Mouse (Mus musculus) retina, postnatal 1 day (tissue): Measurements from ENCODE around the gene Kmt2e.

Experiments used
- DNase-seq: peaks from one replicate; pipeline ENCODE4 v3.0.0-alpha.2; 2012

Kmt2e gene

GRCm38 (mm10) chr5:23433720-23434597 is at the start of gene Kmt2e:
Gene Kmt2e, plus strand, starts transcription at chr5:23434441.
- peak; percentile 95 for DNase-seq

- DNase-seq, result no peak
Observed at GRCm38 (mm10) chr5:23385136-23385535, 49.1 kb upstream of the Kmt2e start.

DNA sequence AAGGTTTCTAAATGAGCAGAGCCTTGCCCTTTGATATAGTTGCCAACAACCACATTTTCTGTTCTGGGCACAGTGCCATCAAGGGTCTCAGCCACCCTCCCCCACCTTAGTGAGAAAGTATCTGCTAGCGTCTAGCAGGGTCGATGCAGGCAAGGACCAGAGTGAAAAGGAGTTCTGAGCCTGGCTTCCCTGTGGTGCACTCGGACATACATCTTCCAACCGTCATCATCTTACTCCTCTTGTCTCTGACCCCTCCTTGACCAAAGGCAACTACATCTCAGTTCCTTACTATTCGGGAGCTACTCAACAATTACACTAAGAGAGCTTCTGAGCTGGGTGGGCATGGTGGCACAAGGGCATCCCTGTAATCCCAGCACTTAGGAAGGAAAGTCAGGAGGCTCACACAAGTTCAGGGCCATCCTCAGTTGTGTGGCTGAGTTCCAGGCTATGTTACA is 48.5 kb upstream of the Kmt2e start:
- DNase-seq, result peak; percentile 45

- peak; percentile 95 for DNase-seq
Observed at GRCm38 (mm10) chr5:23386562-23387312, 47.5 kb upstream of the Kmt2e start.

GRCm38 (mm10) chr5:23387313-23387666 is 47.0 kb upstream of the Kmt2e start:
- no peak for DNase-seq

GRCm38 (mm10) chr5:23388091-23388490 is 46.1 kb upstream of the Kmt2e start:
- DNase-seq, result no peak

DNA sequence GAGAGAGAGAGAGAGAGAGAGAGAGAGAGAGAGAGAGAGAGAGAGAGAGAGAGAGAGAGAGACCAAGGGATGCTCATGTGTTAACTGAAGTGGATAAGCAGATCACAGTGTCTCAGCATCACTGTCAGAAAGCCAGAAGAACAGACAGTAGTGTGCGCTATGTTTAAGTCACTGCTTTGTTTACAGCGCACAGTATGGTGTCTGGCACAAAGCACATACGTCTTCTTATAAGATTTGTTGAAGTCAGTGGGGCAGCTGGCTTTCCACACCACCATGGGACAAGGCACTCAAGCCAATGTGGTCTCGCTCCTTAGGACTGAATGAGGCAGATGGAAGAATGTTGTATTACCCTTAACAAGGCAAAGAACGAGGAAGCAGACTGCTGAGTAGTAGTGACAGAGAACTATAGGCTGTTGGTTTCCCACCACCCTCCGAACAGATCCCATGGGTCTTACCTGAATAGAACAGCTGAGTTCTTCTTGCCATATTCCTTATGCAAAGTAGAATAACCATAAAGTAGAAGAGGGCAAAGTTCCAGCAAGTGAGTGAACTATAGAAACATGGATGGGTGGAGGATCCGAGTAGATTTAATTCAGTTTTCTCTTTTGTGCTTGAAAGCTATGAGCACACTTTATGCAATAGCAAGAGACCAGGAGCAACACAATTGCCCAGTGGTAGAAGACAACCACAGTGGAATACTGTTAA is 44.5 kb upstream of the Kmt2e start:
- peak; percentile 21 for DNase-seq

GRCm38 (mm10) chr5:23391714-23392113 is 42.5 kb upstream of the Kmt2e start:
- DNase-seq, result no peak

GRCm38 (mm10) chr5:23393870-23394269 is 40.4 kb upstream of the Kmt2e start:
- DNase-seq, result no peak

GRCm38 (mm10) chr5:23394366-23395145 is 39.7 kb upstream of the Kmt2e start:
- no peak for DNase-seq

DNA sequence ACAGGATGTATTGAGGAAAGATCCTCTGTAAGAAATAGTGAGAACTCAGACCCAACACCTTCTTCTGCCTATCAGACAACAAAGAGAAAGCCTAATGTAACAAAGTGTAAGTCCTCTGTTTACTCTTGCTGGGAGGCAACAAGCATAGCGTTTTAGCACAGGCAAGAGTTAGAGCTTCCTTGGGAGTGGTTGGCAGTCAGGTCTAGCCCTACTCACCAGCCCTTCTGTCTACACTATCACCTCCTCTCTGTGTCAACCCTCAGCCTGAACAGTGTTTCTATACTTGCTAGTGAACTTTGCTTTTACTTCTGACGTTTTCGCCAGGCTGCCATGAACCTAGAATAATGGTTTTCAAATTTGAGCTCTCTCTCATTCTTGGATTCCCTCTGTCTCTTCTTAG is 38.5 kb upstream of the Kmt2e start:
- no peak for DNase-seq

- no peak for DNase-seq
Observed at GRCm38 (mm10) chr5:23396756-23397155, 37.5 kb upstream of the Kmt2e start.

GRCm38 (mm10) chr5:23400156-23400555 is 34.1 kb upstream of the Kmt2e start:
- no peak for DNase-seq

GRCm38 (mm10) chr5:23400868-23401267 is 33.4 kb upstream of the Kmt2e start:
- no peak for DNase-seq

DNA sequence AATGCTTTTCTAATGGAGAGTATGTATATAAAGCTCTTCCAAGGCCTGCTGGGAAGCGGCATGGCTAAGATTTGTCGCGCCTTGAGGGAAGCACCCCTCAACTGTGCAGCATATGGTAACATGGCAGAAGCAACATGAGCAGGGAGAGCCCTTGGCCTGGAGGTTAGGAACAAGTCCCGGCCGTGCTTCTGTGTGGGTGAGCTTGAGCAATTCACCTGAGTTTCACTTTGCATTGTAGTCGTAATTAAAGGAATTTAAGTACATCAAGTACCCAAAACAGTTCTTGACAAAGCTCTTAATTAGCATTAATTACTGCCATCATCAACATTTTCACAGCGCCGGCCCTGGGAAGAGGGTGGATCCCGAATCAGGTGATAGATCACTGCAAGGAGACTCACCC is 32.9 kb upstream of the Kmt2e start:
- no peak for DNase-seq

DNA sequence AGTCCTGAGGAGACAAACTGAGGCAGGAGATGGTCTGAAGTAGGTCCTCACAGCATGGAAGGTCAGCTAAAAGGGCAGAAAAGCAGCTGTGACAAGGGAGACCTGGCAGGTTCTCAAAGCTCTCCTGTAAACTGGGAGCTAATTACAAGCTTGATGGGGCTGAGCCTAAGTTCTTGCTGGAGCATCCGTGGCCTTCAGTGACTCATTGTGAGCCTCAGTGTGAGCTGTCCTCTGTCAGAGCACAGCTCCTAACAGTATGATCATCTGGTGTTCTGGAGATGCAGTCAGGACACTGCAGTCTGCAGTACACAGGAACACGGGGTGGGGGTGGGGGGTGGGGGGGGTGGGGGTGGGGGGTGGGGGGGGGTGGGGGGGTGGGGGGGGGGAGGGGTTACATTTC is 32.2 kb upstream of the Kmt2e start:
- DNase-seq, result no peak

- DNase-seq, result no peak
Observed at GRCm38 (mm10) chr5:23403161-23403560, 31.1 kb upstream of the Kmt2e start.

- no peak for DNase-seq
Observed at GRCm38 (mm10) chr5:23405666-23406404, 28.4 kb upstream of the Kmt2e start.

DNA sequence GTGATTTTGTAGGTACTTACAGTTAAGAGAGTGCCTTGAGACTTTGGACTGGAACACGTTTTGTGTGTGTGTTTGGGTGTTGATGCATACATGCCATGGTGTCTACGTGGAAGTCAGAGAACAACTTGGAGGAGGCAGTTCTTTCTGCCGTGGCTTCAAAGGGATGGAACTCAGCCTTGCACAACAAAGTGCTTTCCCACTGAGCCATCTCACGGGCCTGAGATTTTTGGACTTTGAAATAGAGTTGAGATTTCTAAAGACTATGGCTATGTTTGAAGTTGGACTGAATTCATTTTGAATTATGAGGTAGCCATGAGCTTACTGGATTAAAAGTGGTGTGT is 27.9 kb upstream of the Kmt2e start:
- no peak for DNase-seq

DNA sequence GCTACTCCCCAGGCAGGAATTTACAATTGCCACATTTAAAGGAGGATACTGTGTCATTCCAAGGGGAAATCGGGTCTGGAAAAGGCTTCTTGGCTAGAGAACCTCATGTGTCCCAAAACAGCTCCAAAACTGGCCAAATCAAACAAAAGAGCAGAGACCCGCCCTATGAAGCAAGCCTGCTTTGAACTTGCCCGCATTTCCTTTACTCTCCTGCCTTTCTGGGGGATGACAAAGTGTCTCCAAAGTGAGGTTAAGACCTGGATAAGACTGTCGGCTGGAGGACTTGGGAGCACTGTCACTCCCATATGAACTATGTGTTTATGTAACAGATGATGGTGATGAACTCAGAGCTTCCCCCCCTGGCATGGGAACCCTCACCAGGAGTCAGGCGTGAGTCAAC is 26.1 kb upstream of the Kmt2e start:
- no peak for DNase-seq

- DNase-seq, result no peak
Observed at GRCm38 (mm10) chr5:23410040-23410717, 24.1 kb upstream of the Kmt2e start.

GRCm38 (mm10) chr5:23410718-23411101 is 23.5 kb upstream of the Kmt2e start:
- DNase-seq, result no peak
